Mouse (Mus musculus) mouse embryonic stem cell (cell line): ENCODE data around the gene Thumpd3.

Experiments used
- in situ Hi-C, 2 experiments: fragments of 300-500 bp; cut with MboI; formaldehyde crosslinking; loops; 1 replicate in 1 of 2; 3 replicates in 1 of 2; pipeline ENCODE4 v1.14.3; 2019 to 2020; ENCODE audit warnings: low sequenced_read_pairs in 2 of 2, low pct_unique_long_range_greater_than_20kb in 1 of 2, mixed read lengths in 1 of 2; ENCODE audit not compliant: unreplicated experiment in 1 of 2

Gene Thumpd3

DNA sequence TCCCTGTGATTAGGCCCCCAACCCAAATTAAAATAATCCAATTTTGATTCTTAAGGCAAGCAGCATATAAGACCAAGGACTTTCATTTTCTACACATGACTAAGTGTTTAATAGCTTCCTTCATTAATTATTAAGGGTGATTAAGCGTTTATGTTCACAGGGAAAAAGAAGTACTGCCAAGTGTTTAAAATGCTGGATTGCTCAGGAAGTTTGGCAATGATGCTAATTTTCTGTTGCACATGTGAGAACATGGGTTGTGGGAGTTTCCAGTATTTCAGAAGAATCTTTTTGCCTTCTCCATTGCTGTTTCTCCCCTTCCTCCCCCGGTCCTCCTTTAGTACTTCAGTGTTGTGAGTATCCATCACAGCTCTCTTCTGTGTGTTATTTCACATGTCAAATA, 12.8 kb upstream of the Thumpd3 start:
- in situ Hi-C loops: no loop called here

DNA sequence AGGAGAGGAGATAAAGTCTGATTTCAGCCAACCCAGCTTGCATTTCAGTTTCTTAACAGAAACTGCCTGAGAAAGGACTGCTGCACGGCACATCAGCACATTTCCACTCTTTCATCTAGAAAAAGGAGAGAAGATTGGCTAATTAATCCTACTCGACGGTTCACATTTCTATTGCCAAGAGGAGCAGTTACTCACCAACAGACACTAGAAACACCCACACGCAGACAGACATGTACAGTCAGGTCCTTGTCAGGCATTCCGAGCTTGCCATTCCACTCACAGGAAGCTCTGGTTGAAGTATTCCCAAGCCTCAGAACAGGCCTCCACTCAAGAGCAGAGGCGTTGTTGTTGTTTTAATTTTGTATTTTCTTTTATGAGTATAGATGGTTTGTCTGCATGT, 11.6 kb upstream of the Thumpd3 start:
- in situ Hi-C loops: no loop called here

DNA sequence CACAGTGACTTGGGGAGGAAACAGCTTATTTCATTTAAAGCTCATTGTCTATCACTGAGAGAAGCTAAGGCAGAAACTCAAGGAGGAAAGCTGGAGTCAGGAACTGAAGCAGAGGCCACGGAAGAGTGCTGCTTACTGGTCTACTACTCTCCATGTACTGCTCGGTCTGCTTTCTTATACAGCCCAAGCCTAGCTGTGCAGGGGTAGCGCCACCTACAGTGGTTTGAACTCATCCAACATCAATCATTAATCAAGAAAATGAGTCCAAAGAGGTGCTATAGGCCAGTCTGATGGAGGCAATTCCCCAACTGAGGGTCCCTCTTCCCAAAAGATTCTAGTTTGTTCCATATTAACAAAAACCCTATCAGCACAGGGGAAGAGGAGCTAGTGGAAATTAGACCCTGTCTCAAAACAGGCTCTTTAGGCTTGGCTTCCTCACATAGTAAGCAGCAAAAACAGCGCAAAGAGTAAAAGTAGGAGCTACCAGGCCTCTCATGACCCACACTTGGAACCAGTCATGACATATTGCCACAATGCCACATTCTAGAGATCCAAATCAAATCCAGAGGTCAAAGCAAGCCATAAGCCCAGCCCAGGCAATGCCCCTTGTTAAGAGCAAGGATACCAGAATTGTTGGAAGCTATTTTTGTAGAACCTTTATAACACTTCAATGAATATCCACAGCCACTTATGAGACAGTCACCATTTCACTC, 9.4 kb upstream of the Thumpd3 start:
- in situ Hi-C loops: no loop called here

DNA sequence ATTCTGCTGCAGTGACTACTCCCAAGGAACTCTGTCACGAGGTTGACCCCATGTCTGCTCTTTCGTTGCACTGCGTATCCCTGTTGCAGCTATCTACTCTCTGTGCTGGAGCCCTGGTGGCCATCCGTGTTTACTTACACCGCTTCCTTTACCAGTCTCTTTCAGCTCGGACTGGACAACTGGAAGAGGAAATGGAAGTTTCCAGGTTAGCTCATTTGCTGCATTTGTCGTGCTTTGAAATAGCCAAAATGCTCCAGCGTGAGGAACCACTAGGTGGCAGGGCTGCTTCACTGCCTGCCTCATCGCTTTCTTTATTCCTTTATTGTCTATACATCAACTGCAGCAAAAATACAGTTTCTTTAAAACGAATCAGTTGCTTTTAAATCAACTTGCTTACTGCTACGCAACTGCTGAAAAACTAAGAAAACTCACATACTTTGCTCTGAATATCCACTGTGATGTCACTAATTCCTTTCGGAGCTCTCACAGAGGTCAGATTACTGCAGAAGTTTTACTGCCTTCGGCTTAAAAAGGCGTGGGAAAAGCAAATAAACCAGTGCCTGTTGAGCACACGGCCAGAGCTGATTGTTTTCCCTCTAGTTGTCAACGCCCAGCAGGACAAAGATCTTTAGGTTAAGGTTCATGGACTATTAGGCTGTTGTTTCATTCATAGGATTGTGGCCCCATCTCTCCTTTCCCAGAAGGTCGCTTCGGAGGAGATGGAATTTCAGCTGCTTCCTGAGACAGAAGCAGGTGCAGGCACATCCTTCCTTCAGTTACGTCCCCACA, 7.9 kb upstream of the Thumpd3 start:
- in situ Hi-C loops: no loop called here

DNA sequence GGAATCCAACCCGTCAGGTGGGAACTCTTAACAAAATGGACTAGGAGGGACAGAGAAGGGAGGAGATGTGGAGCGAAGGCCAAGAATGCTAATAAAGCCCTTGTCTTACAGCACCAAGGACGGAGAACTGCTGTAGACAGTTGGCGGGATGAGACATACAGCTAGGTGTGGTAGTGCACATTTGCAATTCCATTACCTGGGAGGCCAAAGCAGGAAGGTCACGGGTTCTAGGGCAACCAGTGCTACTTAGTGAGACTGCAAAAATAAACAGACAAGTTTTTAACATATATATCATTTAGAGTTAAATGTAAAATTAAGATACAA, 7.3 kb upstream of the Thumpd3 start:
- in situ Hi-C loops: no loop called here

DNA sequence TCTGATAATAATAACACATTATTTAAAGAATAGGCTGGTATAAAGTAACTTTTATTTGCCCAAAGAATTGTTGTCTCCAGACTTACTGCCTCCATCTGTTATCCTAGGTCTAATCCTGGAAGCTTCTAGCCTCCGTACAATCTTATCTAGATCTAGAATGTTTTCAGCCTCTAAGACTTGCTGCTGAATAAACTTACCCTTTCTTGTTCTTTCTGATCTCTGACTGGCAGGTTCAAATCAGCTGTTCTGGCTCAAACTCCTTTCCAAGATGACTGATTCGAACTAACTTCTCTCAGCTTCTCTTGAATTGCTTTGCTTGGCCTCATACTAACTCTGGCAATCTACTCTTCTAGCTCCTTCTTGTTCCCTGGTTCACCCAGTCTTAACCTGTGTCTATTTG, 5.7 kb upstream of the Thumpd3 start:
- in situ Hi-C loops: no loop called here

DNA sequence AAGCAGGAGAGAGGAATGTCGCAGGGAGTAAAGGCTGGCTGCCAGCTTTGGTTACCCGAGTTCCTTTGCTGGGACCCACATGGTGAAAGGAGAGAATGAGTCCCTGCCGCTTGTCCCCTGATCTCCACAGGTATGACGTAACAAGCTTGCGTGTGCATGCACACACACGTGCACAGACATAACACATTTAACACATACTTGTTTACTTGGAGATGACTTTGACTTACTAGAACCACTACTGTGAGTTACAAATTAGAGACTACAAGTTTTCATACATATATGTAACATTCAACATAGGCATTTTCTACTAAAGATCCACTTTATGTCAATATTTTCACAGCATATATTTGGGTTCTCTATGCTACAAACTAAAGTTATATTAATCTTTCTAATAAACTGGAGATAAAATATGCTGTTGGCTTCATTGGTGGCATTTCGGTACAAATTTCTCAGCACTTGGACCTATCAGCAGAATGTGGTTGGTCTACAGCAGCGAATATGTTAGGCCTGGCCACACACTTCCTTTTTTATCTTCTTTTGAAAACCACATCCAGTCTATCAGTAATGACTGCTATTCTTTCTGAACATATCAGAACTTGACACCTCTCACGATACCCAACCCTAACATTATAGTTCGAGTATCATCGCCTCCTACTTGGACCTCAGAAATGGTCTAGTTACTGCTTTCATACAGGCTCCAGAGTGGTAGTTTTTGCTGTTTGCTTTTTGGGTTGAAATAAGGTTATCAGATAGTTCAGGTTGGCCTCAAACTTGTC, 4.6 kb upstream of the Thumpd3 start:
- in situ Hi-C loops: no loop called here

DNA sequence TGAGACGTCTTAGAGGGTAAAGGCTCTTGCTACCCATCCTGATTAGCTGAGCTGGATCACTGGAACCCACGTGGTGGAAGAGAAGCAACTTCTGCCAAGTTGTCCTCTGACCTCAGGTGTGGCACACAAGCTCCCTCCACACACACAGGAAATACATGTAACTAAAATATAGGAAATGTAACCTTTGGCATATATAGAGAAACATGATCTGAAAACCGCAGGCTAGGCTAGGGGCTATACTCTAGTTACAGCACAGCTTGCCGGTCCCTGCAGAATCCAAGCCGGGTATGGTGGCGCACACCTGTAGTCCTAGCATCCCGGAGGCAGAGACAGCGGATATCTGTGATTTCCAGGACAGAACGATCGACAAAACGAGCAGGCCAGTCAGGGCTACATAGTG, 450 bp upstream of the Thumpd3 start:
- in situ Hi-C loops: no loop called here

DNA sequence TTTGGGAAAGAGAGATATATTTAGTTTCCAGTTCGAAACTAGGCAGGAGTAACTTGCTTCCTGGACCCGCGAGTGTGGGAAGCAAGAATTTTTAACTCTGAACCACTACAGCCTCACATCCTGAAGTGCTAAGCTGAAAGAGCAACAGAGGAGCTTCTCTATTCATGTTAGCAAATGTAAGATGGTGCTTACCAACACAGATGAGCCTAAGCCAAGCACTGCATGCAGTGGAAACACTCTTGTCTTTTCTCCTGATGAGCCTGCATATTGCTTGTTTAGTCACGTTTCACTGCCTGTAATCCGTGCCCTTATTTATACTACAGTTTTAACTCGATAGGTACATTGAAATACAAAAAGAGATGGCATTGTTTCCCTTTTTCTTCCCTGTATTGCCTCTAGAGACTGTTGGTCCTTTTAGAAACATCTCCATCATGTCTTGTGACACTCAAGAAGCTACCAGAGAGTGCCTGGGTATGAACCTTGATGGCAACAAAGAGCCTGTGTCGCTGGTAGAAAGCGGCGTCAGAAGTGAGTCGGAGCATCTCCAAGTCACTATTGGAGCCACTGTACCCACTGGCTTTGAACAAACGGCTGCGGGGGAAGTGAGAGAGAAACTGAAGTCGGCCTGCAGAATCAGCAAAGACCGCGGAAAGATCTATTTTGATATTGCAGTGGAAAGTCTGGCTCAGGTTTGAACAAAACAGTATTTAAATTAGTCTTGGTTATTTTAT, 1.2 kb downstream of the Thumpd3 start:
- in situ Hi-C loops: no loop called here

DNA sequence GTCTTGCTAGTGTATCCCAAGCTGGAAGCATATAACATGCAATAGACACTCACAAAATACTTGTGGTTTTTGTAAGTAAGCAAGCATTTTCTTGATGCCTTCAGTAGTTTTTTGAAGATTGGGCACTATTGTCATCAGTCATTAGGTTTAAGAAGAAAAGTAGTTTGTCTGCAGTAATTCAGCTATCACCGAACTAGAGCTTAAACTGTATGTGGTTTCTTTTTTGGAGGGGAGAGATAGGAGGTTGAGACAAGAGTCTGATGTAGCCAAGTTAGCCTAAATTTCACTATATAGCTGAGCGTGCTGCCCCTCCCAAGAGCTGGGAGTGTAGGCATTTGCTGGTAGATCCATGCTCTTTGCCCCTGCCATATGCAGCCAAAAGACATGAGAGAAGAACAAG, 2.3 kb downstream of the Thumpd3 start:
- in situ Hi-C loops: no loop called here

DNA sequence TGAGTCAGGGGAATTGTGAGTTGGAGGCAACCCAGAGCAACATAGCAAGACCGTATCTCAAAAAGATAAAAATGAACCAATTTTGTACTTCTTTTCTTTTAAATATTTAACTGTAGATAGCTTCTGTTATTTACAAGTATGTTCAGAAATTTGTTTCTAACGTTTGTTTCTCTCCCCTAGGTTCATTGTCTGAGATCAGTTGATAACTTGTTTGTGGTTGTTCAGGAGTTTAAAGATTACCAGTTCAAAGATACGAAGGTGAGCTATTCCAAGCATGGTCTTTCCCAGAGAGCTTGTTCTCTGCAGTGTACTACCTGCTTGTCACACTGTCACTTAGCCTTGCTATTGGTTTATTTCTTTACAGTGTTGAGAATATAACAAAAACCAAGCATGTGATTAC, 3.1 kb downstream of the Thumpd3 start:
- in situ Hi-C loops: no loop called here

DNA sequence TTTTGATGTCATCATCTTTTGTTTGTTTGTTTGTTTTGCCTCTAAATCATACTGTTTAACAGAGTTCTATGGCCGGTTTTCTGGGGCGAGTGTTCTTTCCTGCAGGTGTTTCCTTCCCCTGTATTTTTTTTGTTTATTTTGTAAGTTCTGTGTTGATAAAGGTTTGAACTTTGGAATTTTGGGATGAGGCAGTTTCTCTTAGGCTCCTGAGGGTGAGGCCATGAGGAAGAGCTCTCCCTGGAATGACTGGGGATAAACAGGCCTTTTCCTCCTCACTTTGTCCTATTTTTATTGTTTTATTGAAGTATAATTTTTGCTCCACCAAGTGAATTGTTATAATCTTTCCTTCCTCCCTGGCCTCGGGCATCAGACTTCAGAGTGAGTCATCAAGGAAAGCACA, 6.9 kb downstream of the Thumpd3 start:
- in situ Hi-C loops: no loop called here

DNA sequence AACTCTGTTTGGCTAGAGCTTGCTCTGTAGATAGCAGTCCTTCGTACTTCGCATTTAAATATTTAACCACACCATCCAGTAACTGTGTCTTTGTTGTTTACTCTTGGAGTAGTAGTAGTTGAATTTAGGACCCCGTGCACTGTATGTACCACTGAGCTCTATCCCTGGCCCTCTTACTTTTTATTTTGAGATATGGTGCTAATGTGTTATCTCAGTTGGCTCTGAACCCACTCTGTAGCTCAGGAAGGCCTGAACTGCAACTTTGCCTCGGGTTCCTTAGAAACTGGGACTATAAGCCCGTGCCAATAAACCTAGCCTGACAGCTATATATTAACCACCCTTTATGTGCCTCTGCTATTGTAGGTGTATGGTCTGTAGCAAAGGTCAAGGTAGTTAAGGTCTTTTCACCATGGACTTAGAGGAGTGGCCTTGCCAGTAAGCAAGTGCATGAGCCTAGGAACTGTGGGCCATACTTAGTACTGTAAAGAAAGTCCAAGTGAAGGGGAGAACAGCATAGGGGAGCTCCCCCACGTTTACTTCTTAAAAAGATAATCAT, 8.6 kb downstream of the Thumpd3 start:
- in situ Hi-C loops: no loop called here

DNA sequence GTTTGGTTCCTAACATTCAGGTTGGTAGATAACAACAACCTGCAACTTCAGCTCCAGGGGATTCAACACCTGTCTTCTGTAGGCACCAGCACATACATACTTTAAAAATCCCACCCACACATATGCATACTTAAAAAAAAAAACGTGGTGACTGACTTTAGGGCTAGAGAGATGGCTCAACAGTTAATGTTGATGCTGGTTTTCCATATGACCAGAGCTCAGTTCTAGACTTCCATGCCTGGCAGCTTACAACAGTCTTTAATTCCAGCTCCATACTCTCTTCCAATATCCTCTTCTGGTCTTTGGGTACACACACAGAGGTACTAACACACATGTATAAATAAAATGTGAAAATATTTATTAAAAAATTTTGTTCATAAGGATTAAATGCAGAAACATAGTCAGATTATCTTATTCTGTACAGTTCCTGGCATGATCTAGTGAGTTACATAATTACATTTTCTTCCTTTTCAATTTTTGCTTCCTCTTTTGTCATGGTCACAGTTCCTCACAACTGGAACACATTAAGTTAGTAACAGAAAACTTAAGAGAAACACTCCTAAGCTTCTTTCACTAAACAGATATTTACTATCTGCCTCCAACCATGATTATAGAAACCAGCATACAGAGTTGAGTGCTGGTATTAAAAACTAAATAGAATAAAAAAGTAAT, 15.0 kb downstream of the Thumpd3 start:
- in situ Hi-C loops: loop anchor here in 1 of 2 experiments (5.0 kb wide), 1 partner anchor 61 kb away; no protein-coding TSS in a partner anchor

DNA sequence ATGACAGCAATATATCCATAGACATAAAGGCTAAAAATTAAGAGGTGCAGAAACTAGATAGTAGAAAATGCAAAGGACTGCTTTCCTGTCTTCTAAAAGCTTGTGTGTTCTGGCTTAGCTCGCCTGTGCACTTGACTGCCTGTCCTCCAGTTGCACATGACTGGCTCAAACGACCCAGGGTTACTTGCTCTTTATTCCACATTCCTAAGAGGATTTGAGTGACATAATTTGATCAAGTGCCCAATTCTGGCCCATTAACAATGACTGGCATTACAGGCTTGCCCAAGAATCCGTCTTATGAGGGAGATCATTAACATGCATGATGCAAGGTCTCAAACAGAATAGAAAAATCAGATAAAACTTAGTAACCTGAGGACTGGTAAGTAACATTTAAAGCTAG, 16.2 kb downstream of the Thumpd3 start:
- in situ Hi-C loops: loop anchor here in 1 of 2 experiments (5.0 kb wide), 1 partner anchor 60 kb away; no protein-coding TSS in a partner anchor

DNA sequence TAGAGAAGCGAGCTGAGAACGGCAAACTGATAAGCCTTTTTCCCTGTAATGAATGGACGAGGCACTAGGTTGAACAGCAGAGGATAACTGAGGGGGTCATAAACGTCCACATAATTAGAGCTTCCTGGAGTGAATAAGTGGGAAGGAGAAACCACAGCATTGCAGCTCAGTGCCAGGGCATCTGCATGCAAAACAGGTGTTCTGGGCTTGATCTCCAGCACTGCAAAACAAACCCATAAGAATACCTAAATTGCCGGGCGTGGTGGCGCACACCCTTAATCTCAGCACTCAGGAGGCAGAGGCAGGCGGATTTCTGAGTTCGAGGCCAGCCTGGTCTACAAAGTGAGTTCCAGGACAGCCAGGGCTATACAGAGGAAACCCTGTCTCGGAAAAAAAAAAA, 17.3 kb downstream of the Thumpd3 start:
- in situ Hi-C loops: loop anchor here in 1 of 2 experiments (5.0 kb wide), 1 partner anchor 59 kb away; no protein-coding TSS in a partner anchor

DNA sequence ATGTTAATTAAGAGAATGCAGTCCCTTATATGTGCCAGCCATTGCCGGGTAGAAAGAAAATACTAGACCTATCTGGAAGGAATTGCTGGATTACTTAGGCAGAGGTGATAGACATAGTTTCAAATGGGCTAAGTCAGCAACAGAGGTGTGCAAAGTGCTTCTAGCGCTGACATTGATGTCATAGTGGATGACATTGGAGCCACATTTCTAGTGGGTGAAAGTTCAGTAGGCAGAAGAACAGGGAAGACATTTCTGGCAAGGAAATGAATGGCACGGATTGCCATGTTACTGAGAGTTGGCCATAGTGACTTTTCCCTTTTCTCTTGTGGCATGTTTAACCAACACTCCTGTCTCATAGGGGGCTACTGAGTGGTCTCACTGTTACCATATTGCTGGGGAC, 19.2 kb downstream of the Thumpd3 start:
- in situ Hi-C loops: no loop called here

DNA sequence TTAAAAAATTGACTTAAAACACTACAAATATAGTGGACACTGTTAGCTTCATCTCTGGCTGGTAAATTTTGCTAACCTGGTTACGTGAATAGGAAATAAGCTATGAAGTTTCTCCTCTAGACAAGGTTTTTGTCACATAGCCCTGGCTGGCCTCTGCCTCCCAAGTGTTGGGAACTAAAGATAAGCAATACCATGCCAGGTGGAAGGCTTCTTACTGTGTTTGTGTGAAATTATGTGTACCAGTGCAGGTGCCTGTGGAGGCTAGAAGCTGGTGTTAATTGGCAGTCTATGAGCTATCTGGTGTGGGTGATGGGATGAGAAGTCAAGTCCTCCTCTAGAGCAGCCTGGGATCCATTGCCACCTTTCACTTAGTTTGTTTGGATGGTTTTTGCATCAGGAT, 23.1 kb downstream of the Thumpd3 start:
- in situ Hi-C loops: no loop called here
